Mouse (Mus musculus): ENCODE measurements around the gene Ptprn2. TPM values are rescaled to one million over a fixed set of nuclear protein-coding genes. Genes with fewer than 3 reads are reported as not detected.

Gene Ptprn2
- polyA plus RNA-seq, 1 experiment from 2014 or later: 24.7 TPM

GRCm38 (mm10) chr12:117127078-117127477 is 641.6 kb downstream of the Ptprn2 start:
- no peak overlapping the region for H3K9ac ChIP-seq (replicated peaks; ENCODE audit: low read depth, low read length)
- no peak overlapping the region for H3K4me2 ChIP-seq (ENCODE audit: low read depth, low read length)
- H3K4me1 ChIP-seq (ENCODE audit: control insufficient read depth, insufficient read depth, low read length): no peaks in the 10 kb centered on the region
- H3K36me3 ChIP-seq (ENCODE audit: control insufficient read depth, insufficient read depth, low read length): no peaks in the 10 kb centered on the region
- H3K27me3 ChIP-seq (ENCODE audit: control insufficient read depth, insufficient read depth, low read length): no peaks in the 10 kb centered on the region
- H3K27ac ChIP-seq (ENCODE audit: low read depth, low read length): no peak overlapping the region
- H3K9me3 ChIP-seq (ENCODE audit: control insufficient read depth, low read length): no peaks in the 10 kb centered on the region
- WGBS: 96% methylated on average over 3 of the region's 3 CpGs
- ATAC-seq (ENCODE audit: low read depth): no peak
- H3K4me3 ChIP-seq (ENCODE audit: low read depth, low read length): no peak overlapping the region

- WGBS: 93% methylated on average over 6 of the region's 6 CpGs
- H3K4me3 ChIP-seq (ENCODE audit: low read depth, low read length): no peak overlapping the region
- ATAC-seq (ENCODE audit: low read depth): no peak
- no peak overlapping the region for H3K4me2 ChIP-seq (ENCODE audit: low read depth, low read length)
- H3K27me3 ChIP-seq (ENCODE audit: control insufficient read depth, insufficient read depth, low read length): no peaks in the 10 kb centered on the region
- H3K4me1 ChIP-seq (ENCODE audit: control insufficient read depth, insufficient read depth, low read length): no peaks in the 10 kb centered on the region
- no peak overlapping the region for H3K9ac ChIP-seq (replicated peaks; ENCODE audit: low read depth, low read length)
- no peak overlapping the region for H3K27ac ChIP-seq (ENCODE audit: low read depth, low read length)
- H3K9me3 ChIP-seq (ENCODE audit: control insufficient read depth, low read length): no peaks in the 10 kb centered on the region
- no peaks in the 10 kb centered on the region for H3K36me3 ChIP-seq (ENCODE audit: control insufficient read depth, insufficient read depth, low read length)
Observed at GRCm38 (mm10) chr12:117127485-117127884, 642.0 kb downstream of the Ptprn2 start.

- Histone ChIP-seq H3K4me2 (ENCODE audit: low read depth, low read length) (no peak overlapping the region), H3K27ac (ENCODE audit: low read depth, low read length) (no peak overlapping the region), H3K4me1 (ENCODE audit: control insufficient read depth, insufficient read depth, low read length) (no peaks in the 10 kb centered on the region), H3K9me3 (ENCODE audit: control insufficient read depth, low read length) (no peaks in the 10 kb centered on the region), H3K9ac (replicated peaks; ENCODE audit: low read depth, low read length) (no peak overlapping the region), H3K36me3 (ENCODE audit: control insufficient read depth, insufficient read depth, low read length) (no peaks in the 10 kb centered on the region), H3K4me3 (ENCODE audit: low read depth, low read length) (no peak overlapping the region), H3K27me3 (ENCODE audit: control insufficient read depth, insufficient read depth, low read length) (no peaks in the 10 kb centered on the region)
- ATAC-seq (ENCODE audit: low read depth): no peak
- 15% methylated on average over 2 of the region's 2 CpGs for WGBS
Observed at GRCm38 (mm10) chr12:117132095-117132494, 646.6 kb downstream of the Ptprn2 start.

GRCm38 (mm10) chr12:117135205-117135604 is 649.7 kb downstream of the Ptprn2 start:
- 52% methylated on average over 5 of the region's 5 CpGs for WGBS
- Histone ChIP-seq H3K36me3 (ENCODE audit: control insufficient read depth, insufficient read depth, low read length) (no peaks in the 10 kb centered on the region), H3K4me1 (ENCODE audit: control insufficient read depth, insufficient read depth, low read length) (no peaks in the 10 kb centered on the region)

GRCm38 (mm10) chr12:117136472-117137010 is 651.0 kb downstream of the Ptprn2 start:
- 72% methylated on average over 5 of the region's 5 CpGs for WGBS
- Histone ChIP-seq H3K9ac (replicated peaks; ENCODE audit: low read depth, low read length) (no peak overlapping the region), H3K36me3 (ENCODE audit: control insufficient read depth, insufficient read depth, low read length) (no peaks in the 10 kb centered on the region), H3K4me2 (ENCODE audit: low read depth, low read length) (no peak overlapping the region), H3K27ac (ENCODE audit: low read depth, low read length) (no peak overlapping the region), H3K4me1 (ENCODE audit: control insufficient read depth, insufficient read depth, low read length) (no peaks in the 10 kb centered on the region), H3K9me3 (ENCODE audit: control insufficient read depth, low read length) (no peaks in the 10 kb centered on the region), H3K4me3 (ENCODE audit: low read depth, low read length) (no peak overlapping the region), H3K27me3 (ENCODE audit: control insufficient read depth, insufficient read depth, low read length) (no peaks in the 10 kb centered on the region)
- ATAC-seq (ENCODE audit: low read depth): no peak

More at GRCm38 (mm10) chr12:117135205-117135604, 649.7 kb downstream of the Ptprn2 start:
- Histone ChIP-seq H3K4me2 (ENCODE audit: low read depth, low read length) (no peak overlapping the region), H3K4me3 (ENCODE audit: low read depth, low read length) (no peak overlapping the region), H3K9ac (replicated peaks; ENCODE audit: low read depth, low read length) (no peak overlapping the region), H3K9me3 (ENCODE audit: control insufficient read depth, low read length) (no peaks in the 10 kb centered on the region), H3K27ac (ENCODE audit: low read depth, low read length) (no peak overlapping the region), H3K27me3 (ENCODE audit: control insufficient read depth, insufficient read depth, low read length) (no peaks in the 10 kb centered on the region)
- no peak for ATAC-seq (ENCODE audit: low read depth)

GRCm38 (mm10) chr12:117140901-117141300 is 655.4 kb downstream of the Ptprn2 start:
- no peak overlapping the region for H3K27ac ChIP-seq (ENCODE audit: low read depth, low read length)
- H3K4me2 ChIP-seq (ENCODE audit: low read depth, low read length): no peak overlapping the region
- no peaks in the 10 kb centered on the region for H3K9me3 ChIP-seq (ENCODE audit: control insufficient read depth, low read length)
- no peaks in the 10 kb centered on the region for H3K36me3 ChIP-seq (ENCODE audit: control insufficient read depth, insufficient read depth, low read length)
- no peaks in the 10 kb centered on the region for H3K4me1 ChIP-seq (ENCODE audit: control insufficient read depth, insufficient read depth, low read length)
- H3K27me3 ChIP-seq (ENCODE audit: control insufficient read depth, insufficient read depth, low read length): no peaks in the 10 kb centered on the region
- no peak for ATAC-seq (ENCODE audit: low read depth)
- H3K4me3 ChIP-seq (ENCODE audit: low read depth, low read length): no peak overlapping the region
- no peak overlapping the region for H3K9ac ChIP-seq (replicated peaks; ENCODE audit: low read depth, low read length)
- 66% methylated on average over 4 of the region's 4 CpGs for WGBS

GRCm38 (mm10) chr12:117141394-117141793 is 655.9 kb downstream of the Ptprn2 start:
- no peaks in the 10 kb centered on the region for H3K4me1 ChIP-seq (ENCODE audit: control insufficient read depth, insufficient read depth, low read length)
- H3K4me3 ChIP-seq (ENCODE audit: low read depth, low read length): no peak overlapping the region
- no peak overlapping the region for H3K9ac ChIP-seq (replicated peaks; ENCODE audit: low read depth, low read length)
- no peaks in the 10 kb centered on the region for H3K36me3 ChIP-seq (ENCODE audit: control insufficient read depth, insufficient read depth, low read length)
- 78% methylated on average over 6 of the region's 6 CpGs for WGBS
- ATAC-seq (ENCODE audit: low read depth): no peak
- H3K27ac ChIP-seq (ENCODE audit: low read depth, low read length): no peak overlapping the region
- H3K9me3 ChIP-seq (ENCODE audit: control insufficient read depth, low read length): no peaks in the 10 kb centered on the region
- no peak overlapping the region for H3K4me2 ChIP-seq (ENCODE audit: low read depth, low read length)
- H3K27me3 ChIP-seq (ENCODE audit: control insufficient read depth, insufficient read depth, low read length): no peaks in the 10 kb centered on the region

- no peak overlapping the region for H3K9ac ChIP-seq (replicated peaks; ENCODE audit: low read depth, low read length)
- H3K4me3 ChIP-seq (ENCODE audit: low read depth, low read length): no peak overlapping the region
- peaks cover 11% of the 10 kb centered on the region for H3K4me1 ChIP-seq (ENCODE audit: control insufficient read depth, insufficient read depth, low read length)
- H3K4me2 ChIP-seq (ENCODE audit: low read depth, low read length): no peak overlapping the region
- no peak for ATAC-seq (ENCODE audit: low read depth)
- H3K27me3 ChIP-seq (ENCODE audit: control insufficient read depth, insufficient read depth, low read length): peaks cover 34% of the 10 kb centered on the region
- whole genome bisulfite sequencing: 22% methylated on average over 7 of the region's 7 CpGs
- H3K36me3 ChIP-seq (ENCODE audit: control insufficient read depth, insufficient read depth, low read length): no peaks in the 10 kb centered on the region
- no peak overlapping the region for H3K27ac ChIP-seq (ENCODE audit: low read depth, low read length)
- no peaks in the 10 kb centered on the region for H3K9me3 ChIP-seq (ENCODE audit: control insufficient read depth, low read length)
Observed at GRCm38 (mm10) chr12:117149176-117149575, 663.7 kb downstream of the Ptprn2 start.

- no peaks in the 10 kb centered on the region for H3K36me3 ChIP-seq (ENCODE audit: control insufficient read depth, insufficient read depth, low read length)
- no peak overlapping the region for H3K27ac ChIP-seq (ENCODE audit: low read depth, low read length)
- ATAC-seq (ENCODE audit: low read depth): no peak
- 8% methylated on average over 33 of the region's 33 CpGs for WGBS
- H3K4me1 ChIP-seq (ENCODE audit: control insufficient read depth, insufficient read depth, low read length): peaks cover 25% of the 10 kb centered on the region
- H3K4me3 ChIP-seq (ENCODE audit: low read depth, low read length): no peak overlapping the region
- no peaks in the 10 kb centered on the region for H3K9me3 ChIP-seq (ENCODE audit: control insufficient read depth, low read length)
- H3K9ac ChIP-seq (replicated peaks; ENCODE audit: low read depth, low read length): no peak overlapping the region
- H3K4me2 ChIP-seq (ENCODE audit: low read depth, low read length): peak overlapping the region; percentile 20; the same call in 1 of the 2 replicates
- H3K27me3 ChIP-seq (ENCODE audit: control insufficient read depth, insufficient read depth, low read length): peaks cover 50% of the 10 kb centered on the region
Observed at GRCm38 (mm10) chr12:117150611-117151395, 665.3 kb downstream of the Ptprn2 start.

All from neural tube, embryonic 14.5 days (tissue).